9 mouse cellular contexts compared by ENCODE assay signal in genomic region chr11:117965561-117965981, GRCm38 (mm10). TPM values are rescaled to one million over a fixed set of nuclear protein-coding genes. Genes with fewer than 3 reads are reported as not detected.
DNase-seq lines count a peak whose midpoint lies in the region; TF ChIP-seq lines count a peak whose summit lies in the region.
"Had no signal": no experiment of that assay in that cellular context is flagged by ENCODE, and none has a peak within 500 bp of the region (broad histone marks: within the 10 kb centered on the region; RNA-seq: fewer than 3 reads in every experiment).

No protein-coding gene starts in this region.

- peak overlapping the region; percentile 98 for H3K9ac ChIP-seq in ES-Bruce4 (ENCODE audit: low read depth, poor library complexity, severe bottlenecking)

- peaks cover 26% of the 10 kb centered on the region for H3K36me3 ChIP-seq in ES-Bruce4 (ENCODE audit: control insufficient read depth, insufficient read depth, low read length, poor library complexity, severe bottlenecking)

- intact Hi-C loops in left cerebral cortex, adult 2 months (cut with DNase I) = no loop called here

- peak overlapping the region; percentile 1; the same call in 1 of the 2 replicates for H3K27ac ChIP-seq in left cerebral cortex, adult 2 months
- peak overlapping the region; percentile 89 for H3K27ac ChIP-seq in ES-Bruce4 (ENCODE audit: insufficient read depth, low read length)
- peak overlapping the region; percentile 12; the same call in 1 of the 2 replicates for H3K27ac ChIP-seq in embryonic fibroblast, embryonic 13.5 days (ENCODE audit: insufficient read depth, low read length)

- no peak for TF ChIP-seq EP300 in ES-Bruce4 (IDR thresholded peaks at IDR 0.05; ENCODE audit: insufficient read depth, low read depth, low read length)

- no peak for TF ChIP-seq CTCF in left cerebral cortex, adult 2 months (IDR thresholded peaks at IDR 0.05)
- no peak for TF ChIP-seq CTCF in ES-Bruce4 (IDR thresholded peaks at IDR 0.05; ENCODE audit: low read depth, low read length)
- TF ChIP-seq CTCF in embryonic fibroblast, embryonic 13.5 days (IDR thresholded peaks at IDR 0.05; ENCODE audit: borderline replicate concordance, insufficient read depth, low read length) = no peak

- H3K4me3 ChIP-seq in left cerebral cortex, adult 2 months = no peak overlapping the region
- H3K4me3 ChIP-seq in ES-Bruce4 (ENCODE audit: low read depth, low read length) = peak overlapping the region; percentile 19
- no peak overlapping the region for H3K4me3 ChIP-seq in embryonic fibroblast, embryonic 13.5 days (ENCODE audit: insufficient read depth, low read length)

- no peak for DNase-seq in left cerebral cortex, adult 2 months (ENCODE audit: extremely low spot score in 1 of 2, low spot score in 2 of 2)
- no peak for DNase-seq in left cerebral cortex, adult 18-20 months (ENCODE audit: low spot score in 2 of 2)
- peak; percentile 23 for DNase-seq in mesoderm, embryonic 11.5 days (ENCODE audit: low read depth, low spot score)
- no peak for DNase-seq in spleen, postnatal 14 days (ENCODE audit: low spot score in 2 of 2)
- no peak for DNase-seq in urinary bladder, postnatal 10 days (ENCODE audit: low spot score)
- DNase-seq in MN1 (ENCODE audit: low spot score) = no peak
- DNase-seq: thymus, postnatal 14 days had no signal

- TF ChIP-seq POLR2A in ES-Bruce4 (IDR thresholded peaks at IDR 0.05; ENCODE audit: insufficient read depth, low read length) = no peak
- 0 out of 2 replicates have a peak, but pooled peaks have one; percentile 44 for TF ChIP-seq POLR2A in embryonic fibroblast, embryonic 13.5 days (IDR thresholded peaks at IDR 0.05; ENCODE audit: low read depth, low read length)

- H3K4me1 ChIP-seq in ES-Bruce4 (ENCODE audit: control insufficient read depth, insufficient read depth, low read length) = peaks cover 9% of the 10 kb centered on the region
- peaks cover 28% of the 10 kb centered on the region for H3K4me1 ChIP-seq in embryonic fibroblast, embryonic 13.5 days (ENCODE audit: control insufficient read depth, insufficient read depth, low read length)

- no peaks in the 10 kb centered on the region for H3K9me3 ChIP-seq in ES-Bruce4 (replicated peaks; ENCODE audit: control insufficient read depth, insufficient read depth, low read length, poor library complexity, severe bottlenecking)

- no peaks in the 10 kb centered on the region for H3K27me3 ChIP-seq in ES-Bruce4 (ENCODE audit: control insufficient read depth, insufficient read depth, low read length, poor library complexity, severe bottlenecking)

RNA-seq across cellular contexts. Expression of gene Socs3, which starts 4.3 kb away (rescaled TPM):
- total RNA-seq in left cerebral cortex, adult 2 months (2021) = 1 to 10 TPM; 4.4 to 6.1 TPM
- total RNA-seq in left cerebral cortex, adult 18-20 months (2021) = 1 to 10 TPM; 4.5 to 4.9 TPM
- polyA plus RNA-seq in ES-Bruce4 (2011; ENCODE audit: insufficient read depth, insufficient read length, low read depth, missing spikeins) = 53.8 and 61.5 TPM in 2 replicates
- polyA plus RNA-seq in embryonic fibroblast, embryonic 13.5 days (2011; ENCODE audit: insufficient read length, low read depth, missing spikeins) = 15.2 and 31.9 TPM in 2 replicates

RNA-seq across cellular contexts. Expression of gene Pgs1, which starts 20.5 kb away (rescaled TPM):
- 10 to 100 TPM; 83.3 to 85.5 TPM for total RNA-seq in left cerebral cortex, adult 2 months (2021)
- total RNA-seq in left cerebral cortex, adult 18-20 months (2021) = 10 to 100 TPM; 87.1 to 89.0 TPM
- 31.5 and 35.5 TPM in 2 replicates for polyA plus RNA-seq in ES-Bruce4 (2011; ENCODE audit: insufficient read depth, insufficient read length, low read depth, missing spikeins)
- polyA plus RNA-seq in embryonic fibroblast, embryonic 13.5 days (2011; ENCODE audit: insufficient read length, low read depth, missing spikeins) = 29.5 and 33.4 TPM in 2 replicates

Comparison
In these comparisons a context has a peak if more than half of its experiments do, and no peak if none do; other contexts are left out.
1. H3K27ac ChIP-seq: peak in every context shown above with its lines; median percentile 89 in ES-Bruce4; 12 in embryonic fibroblast, embryonic 13.5 days; 1 in left cerebral cortex, adult 2 months.